Mouse (Mus musculus): ENCODE measurements around the gene Prkce.

- TF ChIP-seq CTCF (IDR thresholded peaks at IDR 0.05; ENCODE audit: low read depth) (no peak), EP300 (IDR thresholded peaks at IDR 0.05; ENCODE audit: low read depth) (no peak)
Measured at GRCm38 (mm10) chr17:86637311-86637710, 469.7 kb downstream of the Prkce start.
